Mouse (Mus musculus): ENCODE measurements around the gene Olfr134. TPM values are rescaled to one million over a fixed set of nuclear protein-coding genes. Genes with fewer than 3 reads are reported as not detected.
"Not testable (repeated sequence)": the region's sequence is repeated elsewhere in the genome, so short reads cannot be mapped to it uniquely, and the experiment has no call there.

Gene Olfr134
- total RNA-seq (2021): not detected
- long read RNA-seq, experiment 1: 0 reads
- long read RNA-seq, experiment 2: 0 reads

- intact Hi-C loops (cut with DNase I; ENCODE audit: low total_unique reads): no loop called here
- no peak for DNase-seq
Measured at GRCm38 (mm10) chr17:38171088-38171487, at the start of gene Olfr134. Olfr134 (plus strand) TSS chr17:38171388.

- DNase-seq; intact Hi-C loops (cut with DNase I; ENCODE audit: low total_unique reads): not testable (repeated sequence)
Measured at GRCm38 (mm10) chr17:38124199-38124598, 47.0 kb upstream of the Olfr134 start.

GRCm38 (mm10) chr17:38125371-38125770 is 45.8 kb upstream of the Olfr134 start:
- intact Hi-C loops (cut with DNase I; ENCODE audit: low total_unique reads); DNase-seq: not testable (repeated sequence)

- DNase-seq: no peak
- intact Hi-C loops (cut with DNase I; ENCODE audit: low total_unique reads): no loop called here
Measured at GRCm38 (mm10) chr17:38134426-38134825, 36.8 kb upstream of the Olfr134 start, which contains the start of gene Olfr132. Olfr132 (minus strand) TSS chr17:38134526.

- DNase-seq: no peak
- intact Hi-C loops (cut with DNase I; ENCODE audit: low total_unique reads): no loop called here
Measured at GRCm38 (mm10) chr17:38144981-38145380, 26.2 kb upstream of the Olfr134 start, which contains the start of gene Olfr133. Olfr133 (plus strand) TSS chr17:38145281.

DNA sequence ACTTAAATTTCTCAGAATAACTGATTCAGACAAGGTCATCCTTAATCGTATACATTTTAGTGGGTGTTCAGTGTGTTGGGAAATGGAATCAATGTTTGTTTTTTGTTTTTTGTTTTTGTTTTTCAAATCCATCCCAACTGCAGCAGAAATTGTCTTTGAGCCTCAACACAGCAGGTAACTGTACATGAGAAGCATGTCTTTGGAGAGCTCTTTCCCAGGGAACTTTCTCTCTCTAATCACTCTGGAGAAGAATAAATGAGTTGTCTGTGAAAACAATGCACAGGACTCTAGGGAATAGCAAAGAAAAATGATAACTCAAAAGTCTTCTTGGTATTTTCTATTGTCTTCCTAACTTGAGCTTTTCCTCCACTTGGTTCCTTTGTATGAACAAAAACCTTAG is 32.8 kb downstream of the Olfr134 start, which contains the start of gene Olfr135:
Gene Olfr135, plus strand, starts transcription at position 301 of the 400 bp plus-strand sequence.
- DNase-seq: no peak
- intact Hi-C loops (cut with DNase I; ENCODE audit: low total_unique reads): no loop called here

Other genes with a start within 250 kb of the Olfr134 start
- not detected for gene Olfr761, start 218.3 kb upstream of the Olfr134 start, total RNA-seq (2021)
- not detected for gene Olfr129, start 111.3 kb upstream of the Olfr134 start, total RNA-seq (2021)
- not detected for gene Olfr130, start 107.5 kb upstream of the Olfr134 start, total RNA-seq (2021)
- not detected for gene Olfr131, start 82.7 kb upstream of the Olfr134 start, total RNA-seq (2021)
- gene Olfr132, start 36.9 kb upstream of the Olfr134 start, total RNA-seq (2021): not detected
- not detected for gene Olfr133, start 26.1 kb upstream of the Olfr134 start, total RNA-seq (2021)
- gene Olfr135, start 32.9 kb downstream of the Olfr134 start, total RNA-seq (2021): not detected
- gene Olfr138, start 89.6 kb downstream of the Olfr134 start, total RNA-seq (2021): not detected
- gene Olfr137, start 136.2 kb downstream of the Olfr134 start, total RNA-seq (2021): not detected
- not detected for gene Olfr136, start 158.4 kb downstream of the Olfr134 start, total RNA-seq (2021)
- not detected for gene Esp36, start 248.8 kb downstream of the Olfr134 start, total RNA-seq (2021)

Data from gastrocnemius, postnatal 14 days (tissue).